Mouse (Mus musculus) embryonic stem cell, embryonic (primary cell): Measurements from ENCODE around the gene Gramd4.

Source experiments
- CTCF ChIA-PET, 4 experiments: fragments of 300-600 bp in 2 of 4; fragments of 350-600 bp in 2 of 4; sonication (Branson Sonifier 250); formaldehyde crosslinking; loops; one replicate each; lab custom pipeline; 2022; ENCODE audit warnings: inconsistent platforms in 2 of 4; lab: Charles Lee
- POLR2A ChIA-PET, 4 experiments: fragments of 300-600 bp in 2 of 4; fragments of 350-600 bp in 2 of 4; sonication (Branson Sonifier 250); formaldehyde crosslinking; loops; one replicate each; lab custom pipeline; 2022; ENCODE audit warnings: antibody characterized with exemption in 4 of 4, inconsistent platforms in 1 of 4; lab: Charles Lee

Gene Gramd4

GRCm38 (mm10) chr15:86075305-86076047 is 18.0 kb downstream of the Gramd4 start:
- CTCF ChIA-PET: interaction anchor here in 3 of 4 experiments (0.6 to 1.5 kb wide), 10 partner anchors 11 to 179 kb away, joined by 3 to 6 read pairs (median 3); no protein-coding TSS in a partner anchor
- POLR2A ChIA-PET: interaction anchor here in 2 of 4 experiments (1.0 to 1.9 kb wide), 6 partner anchors 9 to 37 kb away, joined by 3 to 5 read pairs (median 4); partner anchors contain the start of gene Gramd4 (in 1 of the 2)

DNA sequence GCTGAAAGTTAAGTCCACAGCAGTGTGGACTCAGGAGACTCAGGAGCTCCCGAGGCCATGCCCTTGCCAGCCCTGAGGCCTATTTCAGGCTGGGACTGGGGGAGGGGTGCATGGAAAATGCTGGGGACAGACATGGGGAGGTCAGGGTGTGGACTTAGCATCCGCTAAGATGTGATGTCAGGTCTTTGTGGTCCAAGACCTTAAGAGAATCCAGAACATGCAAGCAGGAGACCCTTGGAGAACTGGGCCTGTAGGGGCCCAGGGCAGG is 18.5 kb downstream of the Gramd4 start:
- ChIA-PET POLR2A (interaction anchor here in 2 of 4 experiments (1.0 to 1.9 kb wide), 4 partner anchors 9 to 37 kb away, joined by 3 to 5 read pairs (median 4); no protein-coding TSS in a partner anchor), CTCF (interaction anchor here in 3 of 4 experiments (0.9 to 1.5 kb wide), 5 partner anchors 38 to 180 kb away, joined by 3 to 4 read pairs (median 3); no protein-coding TSS in a partner anchor)

DNA sequence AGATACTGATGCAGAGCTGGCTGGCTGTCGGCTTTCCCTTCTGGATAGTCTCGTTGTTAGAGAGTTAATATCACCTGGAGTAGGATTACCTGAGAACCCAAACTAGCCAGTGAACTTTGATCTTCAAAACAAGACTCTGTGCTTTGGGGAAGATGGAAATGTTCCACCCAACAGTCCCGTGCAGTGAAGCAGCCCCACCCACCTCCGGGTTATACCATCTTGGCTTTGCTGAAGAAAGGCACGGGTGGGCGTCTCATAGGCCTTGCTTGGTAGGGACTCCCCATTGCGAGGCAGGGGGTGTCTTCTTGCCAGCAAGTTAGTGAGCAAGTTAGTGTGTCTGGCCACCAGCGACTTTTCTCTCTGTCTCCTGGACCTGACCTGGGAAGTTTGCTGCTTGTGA is 18.9 kb downstream of the Gramd4 start:
- POLR2A ChIA-PET: interaction anchor here in 2 of 4 experiments (1.0 to 1.2 kb wide), 3 partner anchors 9 to 36 kb away, joined by 3 to 4 read pairs (median 4); no protein-coding TSS in a partner anchor
- CTCF ChIA-PET: interaction anchor here in 3 of 4 experiments (0.9 to 1.5 kb wide), 5 partner anchors 39 to 180 kb away, joined by 3 to 4 read pairs (median 3); no protein-coding TSS in a partner anchor

- POLR2A ChIA-PET: no interaction called here
- CTCF ChIA-PET: no interaction called here
Observed at GRCm38 (mm10) chr15:86077934-86078333, 20.4 kb downstream of the Gramd4 start.

DNA sequence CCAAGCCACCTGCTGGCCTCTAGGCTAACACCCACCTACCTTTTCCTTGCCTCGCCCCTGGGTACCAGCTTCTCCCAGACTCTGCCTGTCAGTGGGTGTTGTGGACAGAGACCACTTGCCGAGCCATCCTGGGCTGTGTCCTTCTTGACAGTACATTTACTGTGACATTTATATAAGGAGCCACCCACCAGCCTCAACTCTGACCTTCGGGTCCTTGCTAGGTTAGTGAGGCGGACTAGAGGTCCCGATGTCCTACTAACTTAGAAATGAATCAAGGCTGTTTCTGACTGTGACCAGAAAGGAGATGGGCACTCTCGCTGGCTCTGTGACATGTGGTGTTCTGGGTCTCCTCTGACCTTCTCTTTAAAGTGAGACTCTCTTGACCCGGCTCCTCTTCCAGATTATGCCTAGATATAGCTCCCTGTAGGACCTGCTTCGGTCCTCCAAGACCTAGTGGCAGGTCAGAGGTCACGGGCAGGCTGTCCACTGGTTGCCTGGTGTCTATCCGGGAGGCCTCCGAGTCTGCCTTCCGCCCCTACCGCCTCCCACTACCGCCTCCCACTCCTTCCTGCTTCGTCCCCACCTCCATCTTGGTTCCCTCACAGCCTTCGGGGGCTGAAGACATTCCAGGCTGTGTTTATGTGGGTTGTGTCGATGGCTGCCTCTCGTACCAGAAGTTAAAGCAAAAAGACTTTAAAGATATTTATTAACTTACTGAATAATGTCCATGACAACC is 21.2 kb downstream of the Gramd4 start:
- CTCF ChIA-PET: interaction anchor here in 1 of 4 experiments (0.7 kb wide), 1 partner anchor 46 kb away, joined by 3 read pairs; no protein-coding TSS in a partner anchor
- POLR2A ChIA-PET: no interaction called here

DNA sequence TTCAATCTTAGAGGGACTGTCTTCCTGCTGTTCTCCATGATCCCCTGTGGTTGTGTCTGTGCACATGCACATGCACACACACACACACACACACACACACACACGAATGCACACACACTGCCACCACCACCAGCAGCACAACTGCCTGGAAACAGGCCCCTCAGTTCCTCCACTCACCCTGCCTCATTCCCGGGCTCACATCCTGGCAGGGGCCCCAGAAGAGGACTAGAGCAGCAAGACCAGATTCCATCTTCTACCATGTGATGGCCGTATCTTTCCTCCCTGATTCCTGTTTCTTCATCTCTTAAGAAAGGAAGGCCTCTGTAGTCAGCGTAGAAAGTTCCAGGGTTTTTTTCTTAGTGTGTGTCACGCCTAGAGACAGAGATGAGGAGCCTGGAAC is 22.0 kb downstream of the Gramd4 start:
- POLR2A ChIA-PET: no interaction called here
- CTCF ChIA-PET: interaction anchor here in 1 of 4 experiments (0.7 kb wide), 1 partner anchor 46 kb away, joined by 3 read pairs; no protein-coding TSS in a partner anchor

DNA sequence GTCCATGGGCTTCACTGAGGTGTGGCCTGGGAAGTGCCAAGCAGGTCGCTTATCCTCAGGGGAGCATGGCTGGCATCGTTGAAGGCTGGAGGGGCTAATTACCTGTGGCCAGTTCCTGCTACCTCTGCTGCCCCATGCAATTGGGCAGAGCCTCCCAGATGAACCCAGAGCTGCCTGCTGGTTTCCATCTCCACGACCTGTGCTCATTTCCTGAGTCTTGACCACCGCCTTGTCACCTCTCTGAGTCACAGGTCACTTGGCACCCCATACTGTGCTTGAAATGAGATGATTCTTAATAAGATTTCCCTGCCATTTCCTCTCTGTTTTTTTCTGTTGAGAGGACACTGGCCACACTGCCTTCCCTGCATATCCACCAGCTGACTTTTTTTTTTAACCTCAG is 22.4 kb downstream of the Gramd4 start:
- POLR2A ChIA-PET: no interaction called here
- CTCF ChIA-PET: no interaction called here

- ChIA-PET POLR2A (interaction anchor here in 2 of 4 experiments (0.6 to 1.5 kb wide), 3 partner anchors 23 to 77 kb away, joined by 4 to 5 read pairs (median 4); partner anchors contain the start of gene Gramd4 (in 1 of the 2)), CTCF (interaction anchor here in 2 of 4 experiments (1.1 to 1.4 kb wide), 2 partner anchors 55 to 167 kb away, joined by 3 to 4 read pairs; no protein-coding TSS in a partner anchor)
Observed at GRCm38 (mm10) chr15:86080408-86080807, 22.9 kb downstream of the Gramd4 start.

DNA sequence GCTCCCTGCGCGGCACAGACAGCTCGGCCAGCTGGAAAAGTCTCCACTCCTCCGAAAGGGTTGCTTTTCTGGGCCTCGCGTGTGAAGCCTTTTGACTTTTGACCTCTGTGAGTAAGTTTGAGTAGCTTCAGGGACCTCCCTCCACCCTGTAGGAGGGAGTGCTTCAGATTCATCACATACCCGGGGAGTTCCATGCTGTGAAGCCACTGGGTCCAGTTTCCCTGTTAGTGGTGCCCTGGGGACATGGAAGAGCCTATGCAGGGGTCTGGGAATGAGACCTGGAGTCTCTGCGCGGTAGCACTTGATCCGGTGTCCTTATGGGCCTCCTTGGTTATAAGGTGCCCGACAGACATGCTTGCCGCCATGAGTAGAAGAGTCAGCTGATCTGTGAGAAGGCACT is 24.2 kb downstream of the Gramd4 start:
- ChIA-PET CTCF (interaction anchor here (0.6 to 1.4 kb wide), 19 partner anchors 15 to 1917 kb away, joined by 3 to 6 read pairs (median 4); no protein-coding TSS in a partner anchor), POLR2A (interaction anchor here (0.6 to 1.5 kb wide), 8 partner anchors 24 to 622 kb away, joined by 3 to 5 read pairs (median 4); partner anchors contain the start of gene Gramd4 (in 1 of the 4))

GRCm38 (mm10) chr15:86082551-86082961 is 25.1 kb downstream of the Gramd4 start:
- ChIA-PET CTCF (interaction anchor here in 3 of 4 experiments (0.6 to 1.8 kb wide), 6 partner anchors 47 to 492 kb away, joined by 3 to 5 read pairs (median 4); no protein-coding TSS in a partner anchor), POLR2A (interaction anchor here in 2 of 4 experiments (0.6 to 2.0 kb wide), 4 partner anchors 12 to 195 kb away, joined by 3 to 6 read pairs (median 4); partner anchors contain the start of gene Gramd4 (in 1 of the 2))

GRCm38 (mm10) chr15:86083261-86083741 is 25.8 kb downstream of the Gramd4 start:
- ChIA-PET CTCF (interaction anchor here in 3 of 4 experiments (0.6 to 1.8 kb wide), 6 partner anchors 13 to 204 kb away, joined by 3 to 6 read pairs (median 4); partner anchors contain the start of gene Trmu (in 1 of the 3)), POLR2A (interaction anchor here in 2 of 4 experiments (1.0 to 2.4 kb wide), 6 partner anchors 11 to 59 kb away, joined by 3 to 11 read pairs (median 4); partner anchors contain the start of gene Gramd4 (in 1 of the 2))

GRCm38 (mm10) chr15:86085301-86086225 is 28.1 kb downstream of the Gramd4 start:
- CTCF ChIA-PET: interaction anchor here (0.6 to 2.5 kb wide), 21 partner anchors 11 to 182 kb away, joined by 3 to 12 read pairs (median 3); partner anchors contain the start of gene Gramd4 (in 1 of the 4)
- POLR2A ChIA-PET: interaction anchor here in 3 of 4 experiments (0.6 to 2.4 kb wide), 12 partner anchors 10 to 119 kb away, joined by 3 to 11 read pairs (median 3); no protein-coding TSS in a partner anchor

DNA sequence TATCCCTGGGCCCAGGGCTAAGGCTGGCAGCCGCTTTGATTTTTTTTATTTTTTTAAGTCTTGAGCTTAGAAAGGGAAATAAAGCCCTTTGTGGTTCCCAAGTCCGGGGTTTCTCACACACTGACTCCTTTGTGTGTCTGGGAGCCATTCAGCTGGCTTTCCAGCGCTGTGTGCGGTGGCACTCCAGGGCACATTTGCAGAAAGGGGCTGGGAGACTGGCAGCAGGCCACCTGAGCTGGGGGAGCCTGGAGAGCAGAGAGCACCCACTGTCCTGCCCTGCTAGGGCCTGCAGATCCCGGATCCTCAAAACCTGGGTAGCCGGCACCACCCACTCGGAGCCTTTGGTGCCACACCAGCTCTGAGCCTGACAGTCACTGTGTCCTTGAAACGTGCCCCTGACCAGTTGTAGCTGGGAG is 28.8 kb downstream of the Gramd4 start:
- ChIA-PET CTCF (interaction anchor here (0.5 to 2.5 kb wide), 20 partner anchors 12 to 1693 kb away, joined by 3 to 12 read pairs (median 4); no protein-coding TSS in a partner anchor), POLR2A (interaction anchor here in 3 of 4 experiments (0.5 to 2.0 kb wide), 10 partner anchors 17 to 1479 kb away, joined by 3 to 6 read pairs (median 3); no protein-coding TSS in a partner anchor)

DNA sequence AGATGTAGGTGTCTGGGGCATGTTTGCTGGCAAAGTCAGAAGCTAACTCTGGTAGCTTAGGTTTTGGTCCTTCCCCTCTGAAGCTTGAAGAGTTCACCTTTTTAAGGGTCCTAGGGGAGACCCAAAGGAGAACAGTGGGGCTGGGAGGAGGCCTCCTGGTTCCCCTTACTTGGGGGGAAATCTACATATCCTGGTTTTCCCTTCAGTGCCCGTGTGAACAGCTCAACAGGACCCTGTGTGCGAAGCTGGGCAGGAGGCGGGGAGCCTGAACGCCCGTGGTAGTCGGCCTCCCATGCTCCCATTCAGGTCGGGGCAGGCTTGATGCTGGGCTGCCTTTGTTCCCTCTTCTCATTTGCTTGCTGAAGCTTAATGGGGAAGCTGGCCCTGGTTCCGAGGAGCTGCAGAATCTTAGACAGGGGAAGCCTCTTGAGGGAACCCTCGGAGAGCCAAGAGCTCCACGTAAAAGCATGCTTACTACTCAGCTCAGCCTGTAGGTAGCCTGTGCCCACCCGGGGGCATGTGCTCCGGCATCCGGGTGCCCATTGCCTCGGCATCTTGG is 30.2 kb downstream of the Gramd4 start:
- ChIA-PET CTCF (interaction anchor here in 3 of 4 experiments (0.6 to 1.8 kb wide), 6 partner anchors 26 to 200 kb away, joined by 3 to 5 read pairs (median 3); no protein-coding TSS in a partner anchor), POLR2A (interaction anchor here in 2 of 4 experiments (0.9 to 1.4 kb wide), 3 partner anchors 20 to 222 kb away, joined by 3 to 4 read pairs (median 3); no protein-coding TSS in a partner anchor)

- ChIA-PET CTCF (interaction anchor here (0.6 to 1.3 kb wide), 6 partner anchors 25 to 201 kb away, joined by 3 to 4 read pairs (median 3); no protein-coding TSS in a partner anchor), POLR2A (interaction anchor here in 2 of 4 experiments (0.6 to 1.1 kb wide), 4 partner anchors 24 to 984 kb away, joined by 3 to 4 read pairs (median 4); no protein-coding TSS in a partner anchor)
Observed at GRCm38 (mm10) chr15:86088266-86088790, 30.8 kb downstream of the Gramd4 start.
